Mouse (Mus musculus): ENCODE measurements at regions not wholly inside any gene's neighbourhood (a gene's known extent, or its start where the extent isn't known, plus 50 kb on each side); places are given as distances from the start of the nearest gene placed in this dataset.

DNA sequence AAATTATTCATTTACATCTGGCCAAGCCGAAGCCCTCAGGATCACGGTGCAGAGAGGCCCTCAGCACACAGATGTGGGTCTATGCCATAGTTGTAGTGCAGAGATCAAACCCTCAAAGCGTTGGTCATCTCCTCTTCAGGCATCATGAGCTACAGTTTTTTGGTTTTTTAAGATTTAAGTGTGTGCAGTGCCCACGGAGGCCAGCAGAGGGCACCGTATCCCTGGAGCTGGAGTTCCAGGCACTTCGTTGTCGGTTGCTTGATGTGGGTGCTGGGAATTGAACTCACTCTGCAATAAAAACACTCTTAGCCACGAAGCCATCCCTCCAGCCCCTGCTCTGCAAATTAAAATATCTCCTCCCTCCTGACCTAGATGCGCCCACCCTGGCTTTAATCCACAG is 58.3 kb upstream of the Tmem132d start:
- no peak for DNase-seq (ENCODE audit: low spot score)
- Histone ChIP-seq H3K9me3 (ENCODE audit: low read length) (no peaks in the 10 kb centered on the region), H3K4me3 (ENCODE audit: low read depth, low read length) (no peak overlapping the region), H3K9ac (replicated peaks; ENCODE audit: low read length, poor library complexity, severe bottlenecking) (no peak overlapping the region), H3K4me1 (ENCODE audit: insufficient read depth, low read length) (no peaks in the 10 kb centered on the region), H3K27me3 (ENCODE audit: insufficient read depth, low read length) (no peaks in the 10 kb centered on the region), H3K36me3 (ENCODE audit: insufficient read depth, low read length) (no peaks in the 10 kb centered on the region), H3K4me2 (ENCODE audit: low read depth, low read length, poor library complexity, severe bottlenecking) (no peak overlapping the region), H3K27ac (ENCODE audit: low read depth, low read length) (no peak overlapping the region)
- WGBS = 31% methylated on average over 9 of the region's 9 CpGs
- TF ChIP-seq CTCF (IDR thresholded peaks at IDR 0.05) = peak; percentile 66
- ATAC-seq (ENCODE audit: low FRiP score) = no peak

DNA sequence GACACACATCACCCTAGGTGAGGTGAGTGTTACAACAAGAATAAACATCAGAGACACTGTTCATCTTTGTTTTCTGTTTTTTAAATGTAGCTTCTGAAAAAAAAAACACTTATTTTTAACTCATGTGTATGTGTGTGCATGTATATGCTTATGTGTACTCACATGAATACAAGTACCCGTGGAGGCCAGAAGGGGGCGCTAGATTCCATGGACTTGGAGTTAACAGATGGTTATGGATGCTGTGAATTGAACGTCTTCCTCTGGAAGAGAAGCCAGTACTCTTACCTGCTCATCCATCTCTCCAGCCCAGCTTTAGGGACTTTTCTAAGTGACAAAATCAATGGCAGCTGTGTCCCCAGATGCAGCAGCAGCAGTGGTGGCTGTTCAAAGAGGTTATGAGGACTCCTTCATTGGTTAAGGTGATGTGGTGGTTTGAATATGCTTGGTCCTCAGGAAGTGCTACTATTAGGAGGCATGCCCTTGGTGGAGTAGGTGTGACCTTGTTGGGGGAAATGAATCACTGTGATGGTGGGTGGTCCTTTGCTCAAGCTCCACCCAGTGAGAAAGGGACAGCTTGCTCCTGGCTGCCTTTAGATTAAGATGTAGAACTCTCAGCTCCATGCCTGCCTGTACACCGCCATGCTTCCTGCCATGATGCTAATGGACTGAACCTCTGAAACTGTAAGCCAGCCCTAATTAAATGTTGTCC is 56.1 kb upstream of the Tmem132d start:
- WGBS = 87% methylated on average over 4 of the region's 4 CpGs
- H3K4me2 ChIP-seq (ENCODE audit: low read depth, low read length, poor library complexity, severe bottlenecking) = no peak overlapping the region
- no peak for DNase-seq (ENCODE audit: low spot score)

DNA sequence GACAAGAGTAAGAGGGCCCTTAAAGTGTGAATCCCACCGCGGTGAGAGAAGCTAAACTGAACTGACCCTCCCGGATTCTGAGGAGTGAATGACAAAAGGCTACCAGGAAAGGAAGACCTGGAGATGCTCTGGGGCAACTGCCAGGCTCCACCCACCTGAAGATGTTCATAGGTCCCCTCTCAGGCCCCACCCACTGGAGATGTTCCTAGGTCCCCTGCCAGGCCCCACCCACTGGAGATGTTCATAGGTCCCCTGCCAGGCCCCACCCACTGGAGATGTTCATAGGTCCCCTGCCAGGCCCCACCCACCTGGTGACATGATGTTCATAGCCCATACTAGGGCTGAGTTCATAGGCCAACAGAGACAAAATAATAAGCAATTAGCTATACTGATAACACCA is 54.5 kb upstream of the Tmem132d start:
- 83% methylated on average over 3 of the region's 3 CpGs for WGBS
- TF ChIP-seq CTCF (IDR thresholded peaks at IDR 0.05) = no peak
- H3K27ac ChIP-seq (ENCODE audit: low read depth, low read length) = no peak overlapping the region
- H3K27me3 ChIP-seq (ENCODE audit: insufficient read depth, low read length) = no peaks in the 10 kb centered on the region; the same call in 1 of the 2 replicates
- ATAC-seq (ENCODE audit: low FRiP score) = no peak
- no peak for DNase-seq (ENCODE audit: low spot score)
- no peak overlapping the region for H3K9ac ChIP-seq (replicated peaks; ENCODE audit: low read length, poor library complexity, severe bottlenecking)
- H3K9me3 ChIP-seq (ENCODE audit: low read length) = no peaks in the 10 kb centered on the region
- H3K36me3 ChIP-seq (ENCODE audit: insufficient read depth, low read length) = no peaks in the 10 kb centered on the region
- H3K4me2 ChIP-seq (ENCODE audit: low read depth, low read length, poor library complexity, severe bottlenecking) = no peak overlapping the region
- H3K4me1 ChIP-seq (ENCODE audit: insufficient read depth, low read length) = peaks cover 9% of the 10 kb centered on the region; the same call in 1 of the 2 replicates
- H3K4me3 ChIP-seq (ENCODE audit: low read depth, low read length) = no peak overlapping the region

More for the DNA sequence above, 56.1 kb upstream of the Tmem132d start:
- Histone ChIP-seq H3K4me1 (ENCODE audit: insufficient read depth, low read length) (no peaks in the 10 kb centered on the region), H3K27me3 (ENCODE audit: insufficient read depth, low read length) (no peaks in the 10 kb centered on the region; the same call in 1 of the 2 replicates), H3K9ac (replicated peaks; ENCODE audit: low read length, poor library complexity, severe bottlenecking) (no peak overlapping the region), H3K36me3 (ENCODE audit: insufficient read depth, low read length) (no peaks in the 10 kb centered on the region), H3K27ac (ENCODE audit: low read depth, low read length) (no peak overlapping the region), H3K9me3 (ENCODE audit: low read length) (no peaks in the 10 kb centered on the region), H3K4me3 (ENCODE audit: low read depth, low read length) (no peak overlapping the region)
- 0 out of 2 replicates have a peak, but pooled peaks have one; percentile 27 for TF ChIP-seq CTCF (IDR thresholded peaks at IDR 0.05)
- no peak for ATAC-seq (ENCODE audit: low FRiP score)

DNA sequence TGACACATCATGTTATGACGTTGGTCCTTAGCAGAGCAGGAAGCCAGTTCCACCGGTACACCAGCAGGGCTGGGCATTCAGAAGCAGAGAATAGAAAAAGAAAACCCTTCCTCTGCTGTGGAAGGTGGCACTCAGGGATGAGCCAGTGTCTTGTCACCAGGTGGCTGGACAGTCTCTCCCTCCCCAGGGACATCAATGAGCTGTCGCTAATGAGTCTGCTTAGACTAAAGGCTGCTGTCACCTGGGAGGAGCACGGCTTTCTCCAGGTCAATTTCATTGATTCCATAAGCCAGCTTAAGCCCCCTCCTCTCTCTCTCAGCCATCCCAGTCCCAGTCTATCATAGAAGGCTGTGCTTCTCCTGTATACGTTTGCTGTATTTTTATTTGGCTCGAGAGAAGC is 51.2 kb upstream of the Tmem132d start:
- no peak overlapping the region for H3K9ac ChIP-seq (replicated peaks; ENCODE audit: low read length, poor library complexity, severe bottlenecking)
- DNase-seq (ENCODE audit: low spot score) = peak; percentile 17
- no peaks in the 10 kb centered on the region for H3K9me3 ChIP-seq (ENCODE audit: low read length)
- no peak overlapping the region for H3K4me3 ChIP-seq (ENCODE audit: low read depth, low read length)
- no peak overlapping the region for H3K27ac ChIP-seq (ENCODE audit: low read depth, low read length)
- peaks cover 9% of the 10 kb centered on the region; the same call in 1 of the 2 replicates for H3K4me1 ChIP-seq (ENCODE audit: insufficient read depth, low read length)
- no peaks in the 10 kb centered on the region; the same call in 1 of the 2 replicates for H3K27me3 ChIP-seq (ENCODE audit: insufficient read depth, low read length)
- no peak overlapping the region for H3K4me2 ChIP-seq (ENCODE audit: low read depth, low read length, poor library complexity, severe bottlenecking)
- ATAC-seq (ENCODE audit: low FRiP score) = no peak
- WGBS = 21% methylated on average over 6 of the region's 6 CpGs
- H3K36me3 ChIP-seq (ENCODE audit: insufficient read depth, low read length) = no peaks in the 10 kb centered on the region
- no peak for TF ChIP-seq CTCF (IDR thresholded peaks at IDR 0.05)

DNA sequence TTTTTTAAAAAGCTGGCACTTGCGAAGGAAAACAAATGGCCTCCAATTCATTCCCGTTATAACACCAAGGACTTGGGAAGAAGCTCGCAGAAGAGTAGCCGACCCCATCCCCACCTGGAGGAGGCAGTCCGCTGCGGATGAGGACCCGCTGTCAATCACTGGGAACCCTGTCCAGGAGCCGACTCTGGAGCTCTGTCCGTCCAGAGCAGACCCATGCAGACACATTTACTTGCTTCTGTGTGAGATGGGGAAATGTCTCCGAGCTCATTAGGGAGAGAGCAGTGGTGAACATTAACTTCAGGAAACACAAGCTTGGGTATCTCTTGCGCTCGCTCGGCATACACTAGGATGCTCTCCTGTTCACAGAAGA is 50.5 kb upstream of the Tmem132d start:
- TF ChIP-seq CTCF (IDR thresholded peaks at IDR 0.05) = no peak
- Histone ChIP-seq H3K4me3 (ENCODE audit: low read depth, low read length) (peak overlapping the region; percentile 24), H3K27ac (ENCODE audit: low read depth, low read length) (no peak overlapping the region), H3K36me3 (ENCODE audit: insufficient read depth, low read length) (no peaks in the 10 kb centered on the region), H3K4me2 (ENCODE audit: low read depth, low read length, poor library complexity, severe bottlenecking) (peak overlapping the region; percentile 55), H3K9me3 (ENCODE audit: low read length) (no peaks in the 10 kb centered on the region), H3K4me1 (ENCODE audit: insufficient read depth, low read length) (peaks cover 9% of the 10 kb centered on the region; the same call in 1 of the 2 replicates), H3K27me3 (ENCODE audit: insufficient read depth, low read length) (no peaks in the 10 kb centered on the region; the same call in 1 of the 2 replicates), H3K9ac (replicated peaks; ENCODE audit: low read length, poor library complexity, severe bottlenecking) (no peak overlapping the region)
- WGBS = 3% methylated on average over 13 of the region's 13 CpGs
- ATAC-seq (ENCODE audit: low FRiP score) = no peak
- no peak for DNase-seq (ENCODE audit: low spot score)

DNA sequence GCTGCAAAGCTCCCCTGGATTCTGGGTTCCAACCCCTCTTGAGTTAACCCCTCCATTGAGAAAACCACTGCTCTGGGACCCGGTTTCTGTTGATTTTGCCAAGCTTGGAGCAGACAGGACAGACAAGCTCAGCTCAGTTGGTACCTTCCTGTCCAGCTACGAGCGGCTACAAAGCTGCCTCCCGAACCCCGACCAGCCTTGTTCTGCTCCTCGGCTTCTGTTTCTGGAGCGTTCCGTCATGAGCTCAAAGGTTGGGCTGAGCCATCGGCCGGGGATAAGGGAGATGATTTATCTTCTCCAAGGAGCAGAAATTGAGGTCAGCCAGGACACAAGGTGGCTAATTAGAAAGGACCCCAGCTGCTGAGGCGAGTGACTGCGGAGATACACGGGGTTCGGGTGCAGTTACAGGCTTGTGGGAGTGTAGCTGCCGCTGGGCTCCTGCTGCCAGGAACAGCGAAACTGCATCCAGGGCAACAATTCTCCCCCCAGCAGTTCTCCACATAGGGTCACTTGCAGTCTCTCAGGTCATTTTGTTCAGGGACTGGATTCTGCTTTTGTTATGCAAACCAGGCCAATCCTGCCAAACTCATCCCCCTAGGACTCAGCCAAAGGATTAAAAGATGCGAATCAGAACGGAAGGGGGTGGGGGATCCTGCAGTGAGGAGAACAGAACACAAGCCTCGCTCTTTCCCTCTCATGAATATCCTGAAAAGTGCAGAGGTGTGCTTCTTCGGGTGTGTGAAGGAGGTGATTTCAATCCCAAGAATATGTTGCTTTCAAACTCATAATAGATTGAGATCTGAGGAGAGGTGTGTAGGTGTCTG is 50.0 kb upstream of the Tmem132d start:
- no peak overlapping the region for H3K27ac ChIP-seq (ENCODE audit: low read depth, low read length)

More for the DNA sequence above, 50.0 kb upstream of the Tmem132d start:
- TF ChIP-seq CTCF (IDR thresholded peaks at IDR 0.05) = no peak
- 2% methylated on average over 20 of the region's 20 CpGs for WGBS
- Histone ChIP-seq H3K36me3 (ENCODE audit: insufficient read depth, low read length) (no peaks in the 10 kb centered on the region), H3K9me3 (ENCODE audit: low read length) (no peaks in the 10 kb centered on the region), H3K4me3 (ENCODE audit: low read depth, low read length) (peak overlapping the region; percentile 24), H3K27me3 (ENCODE audit: insufficient read depth, low read length) (no peaks in the 10 kb centered on the region; the same call in 1 of the 2 replicates), H3K4me2 (ENCODE audit: low read depth, low read length, poor library complexity, severe bottlenecking) (peak overlapping the region; percentile 55), H3K4me1 (ENCODE audit: insufficient read depth, low read length) (peaks cover 9% of the 10 kb centered on the region; the same call in 1 of the 2 replicates), H3K9ac (replicated peaks; ENCODE audit: low read length, poor library complexity, severe bottlenecking) (peak overlapping the region; percentile 48)
- DNase-seq (ENCODE audit: low spot score) (peak; percentile 64), ATAC-seq (ENCODE audit: low FRiP score) (no peak)

Data from midbrain, postnatal 0 days (tissue).